Comparison of ENCODE assay signal across 8 mouse cellular contexts in genomic region chr7:19344237-19344847, GRCm38 (mm10). TPM values are rescaled to one million over a fixed set of nuclear protein-coding genes. Genes with fewer than 3 reads are reported as not detected.
DNase-seq lines count a peak whose midpoint lies in the region; ATAC-seq and TF ChIP-seq lines count a peak whose summit lies in the region.

Gene Ercc1, plus strand, starts transcription at chr7:19344778.

- H3K9me3 ChIP-seq in lung, embryonic 14.5 days (ENCODE audit: low read depth, low read length): no peaks in the 10 kb centered on the region
- H3K9me3 ChIP-seq in hindbrain, embryonic 15.5 days: no peaks in the 10 kb centered on the region
- H3K9me3 ChIP-seq in liver, embryonic 16.5 days (replicated peaks; ENCODE audit: control insufficient read depth, low read length): no peaks in the 10 kb centered on the region

- H3K27me3 ChIP-seq in lung, embryonic 14.5 days (ENCODE audit: insufficient read depth, low read length): peaks cover 12% of the 10 kb centered on the region
- H3K27me3 ChIP-seq in hindbrain, embryonic 15.5 days: 0 out of 2 replicates have a peak, but pooled peaks cover 14% of the 10 kb centered on the region
- H3K27me3 ChIP-seq in liver, embryonic 16.5 days (ENCODE audit: control insufficient read depth, insufficient read depth, low read depth, low read length): peaks cover 23% of the 10 kb centered on the region

- H3K36me3 ChIP-seq in lung, embryonic 14.5 days (ENCODE audit: insufficient read depth): peaks cover 13% of the 10 kb centered on the region
- peaks cover 11% of the 10 kb centered on the region; the same call in 1 of the 2 replicates for H3K36me3 ChIP-seq in hindbrain, embryonic 15.5 days
- no peaks in the 10 kb centered on the region for H3K36me3 ChIP-seq in liver, embryonic 16.5 days (ENCODE audit: control insufficient read depth, insufficient read depth)

- WGBS in lung, embryonic 14.5 days: 23% methylated on average over 12 of the region's 12 CpGs
- 25% methylated on average over 12 of the region's 12 CpGs for WGBS in hindbrain, embryonic 15.5 days
- 16% methylated on average over 12 of the region's 12 CpGs for whole genome bisulfite sequencing in liver, embryonic 16.5 days (ENCODE audit: insufficient replicate concordance)

- H3K4me1 ChIP-seq in lung, embryonic 14.5 days (ENCODE audit: insufficient read depth): no peaks in the 10 kb centered on the region; the same call in 1 of the 2 replicates
- peaks cover 49% of the 10 kb centered on the region for H3K4me1 ChIP-seq in hindbrain, embryonic 15.5 days (replicated peaks)
- H3K4me1 ChIP-seq in liver, embryonic 16.5 days (ENCODE audit: control insufficient read depth, low read depth, low read length): peaks cover 21% of the 10 kb centered on the region

- ATAC-seq in lung, embryonic 14.5 days (ENCODE audit: insufficient read depth): no peak
- ATAC-seq in hindbrain, embryonic 15.5 days (ENCODE audit: low FRiP score, low read depth): peak; percentile 10; the same call in 1 of the 2 replicates
- ATAC-seq in liver, embryonic 16.5 days (ENCODE audit: low read depth): no peak

- H3K9ac ChIP-seq in lung, embryonic 14.5 days: peak within 1 kb of the TSS; percentile 70
- peak within 1 kb of the TSS; percentile 77 for H3K9ac ChIP-seq in hindbrain, embryonic 15.5 days
- H3K9ac ChIP-seq in liver, embryonic 16.5 days (ENCODE audit: low read depth, low read length): peak within 1 kb of the TSS; percentile 64

- TF ChIP-seq CTCF in lung, embryonic 14.5 days (IDR thresholded peaks at IDR 0.05; ENCODE audit: low read depth): no peak

- peak within 1 kb of the TSS; percentile 88; the same call in 1 of the 2 replicates for H3K27ac ChIP-seq in lung, embryonic 14.5 days (ENCODE audit: low read depth)
- H3K27ac ChIP-seq in hindbrain, embryonic 15.5 days (replicated peaks): peak within 1 kb of the TSS; percentile 89
- H3K27ac ChIP-seq in liver, embryonic 16.5 days (ENCODE audit: low read length): peak within 1 kb of the TSS; percentile 56; the same call in 1 of the 2 replicates

- no peak for DNase-seq in lung, embryonic 14.5 days
- DNase-seq in lung, postnatal 10 days: no peak
- no peak for DNase-seq in adrenal gland, postnatal 25 days
- DNase-seq in gastrocnemius, adult 8-10 months (ENCODE audit: low spot score in 2 of 2): no peak
- DNase-seq in thymus, postnatal 36 days: peak; percentile 27 to 45
- DNase-seq in urinary bladder, postnatal 36 days (ENCODE audit: low spot score in 2 of 2): no peak

- peak within 1 kb of the TSS; percentile 83 for H3K4me2 ChIP-seq in lung, embryonic 14.5 days
- H3K4me2 ChIP-seq in hindbrain, embryonic 15.5 days: peak within 1 kb of the TSS; percentile 89
- peak within 1 kb of the TSS; percentile 87 for H3K4me2 ChIP-seq in liver, embryonic 16.5 days (ENCODE audit: low read depth, low read length)

- peak within 1 kb of the TSS; percentile 70 for H3K4me3 ChIP-seq in lung, embryonic 14.5 days (ENCODE audit: low read depth, low read length)
- H3K4me3 ChIP-seq in hindbrain, embryonic 15.5 days: peak within 1 kb of the TSS; percentile 82
- peak within 1 kb of the TSS; percentile 78 for H3K4me3 ChIP-seq in liver, embryonic 16.5 days (ENCODE audit: low read depth, low read length)

RNA-seq across cellular contexts. Expression of gene Ercc1, which starts in this region (rescaled TPM):
- 88.6 and 90.5 TPM in 2 replicates for polyA plus RNA-seq in lung, embryonic 14.5 days (2014; fragmentation: Nextera tagmentation; extraction: Ambion mirVana)
- total RNA-seq in adrenal gland, postnatal 25 days (2021): 44.5 and 45.8 TPM in 2 replicates
- total RNA-seq in gastrocnemius, adult 8-10 months (2022): 10 to 100 TPM; 27.1 to 33.7 (median 28.7) TPM
- polyA plus RNA-seq in hindbrain, embryonic 15.5 days (2015; fragmentation: Nextera tagmentation; extraction: Ambion mirVana): 84.8 and 88.9 TPM in 2 replicates
- 11.4 and 14.5 TPM in 2 replicates for polyA plus RNA-seq in liver, embryonic 16.5 days (2015; fragmentation: Nextera tagmentation; extraction: Ambion mirVana)

Comparison
In these comparisons a context has a peak if more than half of its experiments do, and no peak if none do; other contexts are left out.
1. DNase-seq: peak in thymus, postnatal 36 days (2 of 2); none in lung, embryonic 14.5 days (single experiment), lung, postnatal 10 days (single experiment), adrenal gland, postnatal 25 days (single experiment), gastrocnemius, adult 8-10 months (0 of 2) and urinary bladder, postnatal 36 days (0 of 2).
2. Peak in every context shown above with its lines, with median percentiles within 50 percentile points of each other: H3K27ac ChIP-seq, H3K4me2 ChIP-seq, H3K4me3 ChIP-seq and H3K9ac ChIP-seq.